Mouse (Mus musculus) liver, postnatal 0 days (tissue): Measurements from ENCODE around the gene Ica1. TPM values are rescaled to one million over a fixed set of nuclear protein-coding genes. Genes with fewer than 3 reads are reported as not detected.

Source experiments
- ATAC-seq: fragments of 200-750 bp; cut with Nextera tagmentation; 2 replicates; pipeline ENCODE4 v1.8.0; 2017; ENCODE audit warnings: mild to moderate bottlenecking, moderate library complexity
- DNase-seq: peaks from one replicate; pipeline ENCODE4 v3.0.0-alpha.2; 2016
- H3K27ac ChIP-seq: fragments of 300-500 bp; sonication (generic); 2 replicates; pipeline ENCODE4 v1.5.1; 2014; ENCODE audit warnings: antibody characterized with exemption, moderate library complexity, mild to moderate bottlenecking, low read depth
- H3K27me3 ChIP-seq: fragments of 300-500 bp; sonication (generic); 2 replicates; pipeline ENCODE4 v1.6.1; 2014; ENCODE audit warnings: low read length, control low read depth, mixed read lengths; ENCODE audit not compliant: insufficient read depth
- H3K36me3 ChIP-seq: fragments of 300-500 bp; sonication (generic); replicated peaks from 2 replicates; pipeline ENCODE4 v1.6.1; 2014; ENCODE audit warnings: mild to moderate bottlenecking, control low read depth, low read length, moderate library complexity, mixed read lengths; ENCODE audit not compliant: insufficient read depth
- H3K4me1 ChIP-seq: fragments of 300-500 bp; sonication (generic); 2 replicates; pipeline ENCODE4 v1.6.1; 2014; ENCODE audit warnings: antibody characterized with exemption, mild to moderate bottlenecking, control low read depth; ENCODE audit not compliant: insufficient read depth
- H3K4me2 ChIP-seq: fragments of 300-500 bp; sonication (generic); 2 replicates; pipeline ENCODE4 v1.6.1; 2014; ENCODE audit warnings: low read depth, mild to moderate bottlenecking, low read length, moderate library complexity, mixed read lengths
- H3K4me3 ChIP-seq: fragments of 300-500 bp; sonication (generic); 2 replicates; pipeline ENCODE4 v1.5.1; 2014; ENCODE audit warnings: low read depth, low read length
- H3K9ac ChIP-seq: fragments of 300-500 bp; sonication (generic); replicated peaks from 2 replicates; pipeline ENCODE4 v1.6.1; 2014; ENCODE audit warnings: mild to moderate bottlenecking, moderate library complexity
- H3K9me3 ChIP-seq: fragments of 300-500 bp; sonication (generic); 2 replicates; pipeline ENCODE4 v1.6.1; 2016; ENCODE audit warnings: mild to moderate bottlenecking, control low read depth, low read length, mixed read lengths
- CTCF ChIP-seq: sonication (generic); IDR thresholded peaks from 2 replicates; pipeline ENCODE4 v1.5.1; 2016; ENCODE audit warnings: antibody characterized with exemption, low read depth
- EP300 ChIP-seq: IDR thresholded peaks from 2 replicates; pipeline ENCODE4 v1.6.1; 2016; ENCODE audit warnings: antibody characterized with exemption, low read depth, mild to moderate bottlenecking
- WGBS: fragments of 180-500 bp; shearing (Covaris S2); extraction: QIAGEN DNeasy Blood & Tissue Kit; methylation state at CpG from one replicate; pipeline ENCODE4 v1.1.7; 2014; ENCODE audit not compliant: insufficient replicate concordance; 5-methylcytosine and 5-hydroxymethylcytosine counted together
- polyA plus RNA-seq: library from polyadenylated mRNA; unstranded; fragments of >200 nt; fragmentation: Nextera tagmentation; extraction: Ambion mirVana; gene quantifications from 2 replicates; pipeline ENCODE4 v1.2.1, GENCODE M21; 2015

Ica1 gene
- polyA plus RNA-seq, 1 experiment from 2014 or later, result 6.9 TPM

GRCm38 (mm10) chr6:8694636-8695514 lies 83.4 kb downstream of the Ica1 start:
- Histone ChIP-seq H3K36me3 (no peaks in the 10 kb centered on the region), H3K4me2 (no peak overlapping the region), H3K27ac (no peak overlapping the region), H3K27me3 (no peaks in the 10 kb centered on the region), H3K9ac (no peak overlapping the region), H3K4me3 (no peak overlapping the region), H3K4me1 (peaks cover 3% of the 10 kb centered on the region; the same call in 1 of the 2 replicates), H3K9me3 (no peaks in the 10 kb centered on the region)
- DNase-seq, result no peak
- WGBS, result 67% methylated on average over 12 of the region's 12 CpGs
- ATAC-seq, result no peak
- TF ChIP-seq EP300 (no peak), CTCF (peak; percentile 45)

DNA sequence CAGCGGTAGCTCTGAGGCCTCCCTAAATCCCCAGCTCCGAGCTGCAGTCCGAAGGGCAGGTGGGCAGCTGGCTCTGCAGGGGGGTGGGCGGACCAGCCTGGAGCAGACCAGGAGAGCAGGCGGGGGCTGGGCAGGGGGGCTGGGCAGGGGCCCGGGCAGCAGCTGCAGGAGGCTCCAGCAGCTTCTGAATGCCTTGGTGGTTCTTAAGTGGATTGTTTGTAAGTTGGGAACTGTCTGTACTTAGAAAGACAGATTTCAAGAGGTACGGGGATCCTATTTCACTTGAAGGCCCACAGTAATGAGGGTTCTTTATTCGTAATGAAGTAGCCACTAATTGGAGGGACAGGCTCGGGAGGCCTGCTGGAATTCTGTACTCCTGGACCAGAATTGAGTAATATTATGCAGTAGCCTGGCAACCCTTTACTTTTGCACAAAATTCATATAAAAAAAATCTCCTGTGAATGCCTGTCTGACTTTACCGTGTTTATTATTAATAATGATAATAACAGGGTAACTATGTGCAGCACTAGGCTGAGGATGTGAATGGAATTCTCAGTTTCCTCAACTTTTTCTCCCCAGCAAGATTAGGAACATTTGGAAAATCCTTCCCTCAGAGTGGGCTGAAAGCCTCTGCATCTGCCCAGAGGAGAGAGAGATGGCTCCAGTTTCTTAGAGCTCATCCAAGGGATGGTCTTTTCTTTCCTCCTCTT lies 84.2 kb downstream of the Ica1 start:
- WGBS, result 68% methylated on average over 10 of the region's 10 CpGs
- no peaks in the 10 kb centered on the region for H3K9me3 ChIP-seq
- no peak for ATAC-seq
- H3K9ac ChIP-seq, result no peak overlapping the region
- no peak overlapping the region for H3K4me2 ChIP-seq
- DNase-seq, result no peak
- H3K4me1 ChIP-seq, result peaks cover 3% of the 10 kb centered on the region; the same call in 1 of the 2 replicates
- no peaks in the 10 kb centered on the region for H3K27me3 ChIP-seq
- no peak for TF ChIP-seq CTCF
- no peak for TF ChIP-seq EP300
- no peaks in the 10 kb centered on the region for H3K36me3 ChIP-seq
- no peak overlapping the region for H3K27ac ChIP-seq
- no peak overlapping the region for H3K4me3 ChIP-seq

DNA sequence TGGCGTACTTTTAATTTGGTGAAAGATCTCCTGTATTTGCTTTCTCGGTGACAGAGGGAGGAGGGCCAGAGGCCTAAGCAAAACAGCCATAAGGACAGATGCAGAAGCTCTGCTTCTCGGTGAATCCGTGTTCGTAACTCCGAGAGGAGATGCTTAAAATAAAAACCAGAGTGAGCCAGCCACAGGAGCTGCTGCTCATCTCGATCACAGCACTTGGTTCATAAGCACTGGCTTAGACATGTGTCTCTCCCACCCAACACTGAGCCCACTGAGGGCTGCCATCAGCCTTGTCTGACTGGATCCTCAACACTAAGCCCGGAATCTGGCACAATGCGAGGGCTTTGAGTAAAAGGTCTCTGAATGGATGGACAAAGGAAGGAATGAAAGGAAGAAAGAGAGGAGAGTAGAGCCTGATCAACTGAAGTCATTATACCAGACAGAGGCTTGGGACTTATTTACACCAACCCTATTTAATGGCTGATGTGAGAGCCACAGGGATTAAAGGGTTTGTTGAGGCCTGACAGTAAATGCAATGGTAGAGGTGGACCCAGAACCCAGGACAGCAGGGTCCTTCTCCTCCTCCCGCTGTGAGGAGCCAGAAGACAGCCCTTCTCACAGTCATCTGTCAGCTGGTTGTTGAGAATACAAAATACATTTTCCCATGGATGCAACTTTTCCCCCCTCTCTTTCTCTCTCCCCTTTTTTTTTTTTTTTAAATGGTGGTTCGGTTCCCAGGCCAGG lies 85.0 kb downstream of the Ica1 start:
- no peak overlapping the region for H3K9ac ChIP-seq
- H3K27ac ChIP-seq, result no peak overlapping the region
- H3K36me3 ChIP-seq, result no peaks in the 10 kb centered on the region
- peaks cover 3% of the 10 kb centered on the region; the same call in 1 of the 2 replicates for H3K4me1 ChIP-seq
- no peak for DNase-seq
- WGBS, result 75% methylated on average over 11 of the region's 11 CpGs
- no peak overlapping the region for H3K4me3 ChIP-seq
- ATAC-seq, result no peak
- no peaks in the 10 kb centered on the region for H3K27me3 ChIP-seq
- H3K9me3 ChIP-seq, result no peaks in the 10 kb centered on the region
- no peak for TF ChIP-seq CTCF
- TF ChIP-seq EP300, result no peak
- H3K4me2 ChIP-seq, result no peak overlapping the region

DNA sequence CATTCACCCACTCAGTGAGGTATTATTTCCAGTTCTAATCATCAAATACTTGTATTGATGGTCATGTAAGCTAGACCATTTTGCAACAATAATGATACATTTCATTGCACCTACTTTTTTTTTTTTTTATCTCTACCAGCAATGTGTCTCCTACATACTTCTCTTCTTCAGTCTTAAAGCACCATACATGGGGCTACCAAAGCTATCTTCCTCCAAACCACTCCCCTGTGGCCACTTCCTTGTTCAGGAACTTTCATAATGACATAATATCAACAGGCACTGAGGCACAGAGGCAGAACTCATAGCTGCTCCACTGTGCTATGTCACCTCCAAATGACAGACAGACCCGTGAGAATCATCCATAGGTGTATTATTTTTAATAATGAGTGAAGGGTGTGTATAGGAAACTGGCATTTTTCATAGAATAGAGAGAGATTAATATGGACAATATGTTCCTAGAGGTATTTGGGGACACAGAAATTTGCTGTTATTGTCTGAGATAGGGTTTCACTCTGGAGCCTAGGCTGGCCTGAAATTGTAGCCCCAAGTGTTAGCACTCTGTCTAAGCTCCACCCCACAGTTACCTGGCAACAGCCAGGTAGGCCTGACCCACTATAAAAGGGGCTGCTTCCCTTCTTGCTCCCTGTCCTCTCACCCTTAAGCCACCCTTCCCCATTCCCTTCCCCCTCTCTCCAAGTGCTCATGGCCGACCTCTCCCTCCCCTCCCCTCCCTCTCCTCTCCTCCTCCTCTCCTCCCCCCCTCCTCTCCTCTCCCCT lies 86.9 kb downstream of the Ica1 start:
- TF ChIP-seq CTCF, result no peak
- TF ChIP-seq EP300, result no peak
- WGBS, result 65% methylated on average over 2 of the region's 2 CpGs
- Histone ChIP-seq H3K4me2 (no peak overlapping the region), H3K27ac (peak overlapping the region; percentile 18; the same call in 1 of the 2 replicates), H3K4me1 (peaks cover 6% of the 10 kb centered on the region), H3K4me3 (no peak overlapping the region), H3K9ac (no peak overlapping the region), H3K9me3 (no peaks in the 10 kb centered on the region), H3K27me3 (no peaks in the 10 kb centered on the region), H3K36me3 (no peaks in the 10 kb centered on the region)
- peak; percentile 71 for ATAC-seq
- DNase-seq, result no peak

DNA sequence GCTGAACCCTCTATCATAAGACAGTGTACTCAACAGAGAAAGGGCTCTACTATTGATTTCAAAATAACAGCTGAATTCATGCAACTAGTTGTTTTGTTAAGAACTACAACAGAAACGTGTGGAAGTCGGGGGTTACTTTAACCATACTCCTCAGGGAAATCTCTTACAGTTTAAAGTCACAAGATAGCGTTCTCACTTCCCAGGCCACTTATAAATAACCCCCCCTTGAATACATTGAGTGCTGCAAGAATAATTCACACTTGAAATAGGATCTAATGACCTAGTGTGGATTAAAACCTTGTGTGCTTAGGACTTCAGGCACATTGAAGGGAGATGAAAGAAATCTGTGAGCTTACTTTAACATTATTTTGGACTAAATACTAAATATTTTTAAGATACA lies 87.8 kb downstream of the Ica1 start:
- Histone ChIP-seq H3K4me3 (no peak overlapping the region), H3K36me3 (no peaks in the 10 kb centered on the region), H3K9ac (no peak overlapping the region), H3K4me1 (peaks cover 11% of the 10 kb centered on the region), H3K4me2 (no peak overlapping the region), H3K27ac (no peak overlapping the region), H3K9me3 (no peaks in the 10 kb centered on the region), H3K27me3 (no peaks in the 10 kb centered on the region)
- 43% methylated on average over 3 of the region's 3 CpGs for WGBS
- ATAC-seq, result no peak
- TF ChIP-seq EP300, result no peak
- TF ChIP-seq CTCF, result no peak
- no peak for DNase-seq
